Mouse (Mus musculus): Measurements from ENCODE around the gene App. TPM values are rescaled to one million over a fixed set of nuclear protein-coding genes. Genes with fewer than 3 reads are reported as not detected.

The App gene
- polyA plus RNA-seq, 1 experiment from 2014 or later, result 287 TPM

DNA sequence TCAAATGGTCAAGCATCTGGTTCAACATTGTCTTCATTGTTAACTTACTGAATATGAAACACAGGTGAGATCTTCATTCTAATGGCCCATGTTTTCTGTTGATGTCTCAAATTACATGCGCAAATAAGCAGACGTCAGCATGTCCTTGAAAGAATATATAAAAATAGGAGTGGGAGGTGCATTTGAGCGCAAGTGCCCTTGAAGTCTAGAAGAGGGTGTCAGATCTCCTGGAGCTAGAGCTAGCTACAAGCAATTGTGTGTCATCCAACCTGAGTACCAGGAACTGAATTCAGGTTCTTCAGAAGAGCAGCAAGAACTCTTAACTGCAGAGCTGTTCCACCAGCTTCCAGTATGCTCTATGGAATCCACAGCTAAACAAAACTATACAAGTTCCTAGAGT, 72.0 kb downstream of the App start:
- no peak overlapping the region for H3K4me3 ChIP-seq (replicated peaks; ENCODE audit: low read length)
- H3K9me3 ChIP-seq (ENCODE audit: control insufficient read depth, low read length), result no peaks in the 10 kb centered on the region
- no peaks in the 10 kb centered on the region for H3K27me3 ChIP-seq (replicated peaks; ENCODE audit: control insufficient read depth, insufficient read depth, low read length)
- H3K27ac ChIP-seq (ENCODE audit: low read length), result no peak overlapping the region
- H3K4me2 ChIP-seq (ENCODE audit: low read length), result no peak overlapping the region
- ATAC-seq, result no peak
- peaks cover 11% of the 10 kb centered on the region for H3K4me1 ChIP-seq (replicated peaks; ENCODE audit: control insufficient read depth, insufficient read depth, low read length)
- H3K36me3 ChIP-seq (ENCODE audit: control insufficient read depth, insufficient read depth), result peaks cover 8% of the 10 kb centered on the region
- WGBS, result 90% methylated on average over 3 of the region's 3 CpGs
- no peak overlapping the region for H3K9ac ChIP-seq (replicated peaks; ENCODE audit: low read depth, low read length)

DNA sequence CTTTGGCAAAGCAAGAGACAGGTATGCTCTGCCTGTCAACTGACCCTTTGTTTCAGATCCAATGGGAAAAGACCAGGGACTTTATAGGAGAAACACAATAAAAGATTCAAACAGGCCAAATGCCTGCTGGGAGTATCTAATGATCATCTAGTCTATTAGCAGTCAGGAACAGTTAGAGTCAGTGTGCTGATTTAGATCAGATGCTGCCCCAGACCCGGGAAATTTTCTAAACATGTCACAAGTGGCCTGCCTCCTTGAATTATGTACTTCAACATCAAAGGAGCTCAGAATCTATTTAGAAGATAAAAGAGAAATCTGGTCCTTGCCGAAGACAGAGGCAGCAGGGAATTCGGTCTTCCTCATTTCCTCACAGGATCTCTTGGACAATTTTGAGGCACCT, 72.8 kb downstream of the App start:
- no peak overlapping the region for H3K27ac ChIP-seq (ENCODE audit: low read length)
- no peak overlapping the region for H3K9ac ChIP-seq (replicated peaks; ENCODE audit: low read depth, low read length)
- ATAC-seq, result no peak
- H3K27me3 ChIP-seq (replicated peaks; ENCODE audit: control insufficient read depth, insufficient read depth, low read length), result no peaks in the 10 kb centered on the region
- WGBS, result 43% methylated on average over 3 of the region's 3 CpGs
- H3K4me1 ChIP-seq (replicated peaks; ENCODE audit: control insufficient read depth, insufficient read depth, low read length), result peaks cover 13% of the 10 kb centered on the region
- no peak overlapping the region for H3K4me3 ChIP-seq (replicated peaks; ENCODE audit: low read length)
- no peak overlapping the region for H3K4me2 ChIP-seq (ENCODE audit: low read length)
- H3K9me3 ChIP-seq (ENCODE audit: control insufficient read depth, low read length), result no peaks in the 10 kb centered on the region
- peaks cover 8% of the 10 kb centered on the region for H3K36me3 ChIP-seq (ENCODE audit: control insufficient read depth, insufficient read depth)

DNA sequence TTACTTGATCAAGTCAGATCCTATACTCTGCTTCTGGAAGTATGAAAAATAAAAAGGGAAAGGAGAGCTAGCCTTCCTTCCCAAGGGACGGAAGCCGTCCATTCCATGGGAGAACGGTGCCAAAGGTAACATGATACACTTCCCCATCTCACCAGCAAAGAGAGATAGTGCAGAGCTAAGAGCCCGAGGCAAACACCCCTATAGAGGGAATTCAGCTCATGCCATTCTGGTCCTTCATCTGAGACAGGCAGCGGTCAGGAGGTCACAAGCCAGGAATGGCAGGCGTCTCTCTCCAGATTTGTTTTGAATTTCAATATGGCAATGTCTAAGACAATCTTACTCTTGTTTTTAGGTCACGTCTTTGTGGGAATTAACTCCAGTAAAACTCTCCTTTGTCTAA, 74.1 kb downstream of the App start:
- peaks cover 22% of the 10 kb centered on the region for H3K4me1 ChIP-seq (replicated peaks; ENCODE audit: control insufficient read depth, insufficient read depth, low read length)
- 75% methylated on average over 7 of the region's 7 CpGs for WGBS

DNA sequence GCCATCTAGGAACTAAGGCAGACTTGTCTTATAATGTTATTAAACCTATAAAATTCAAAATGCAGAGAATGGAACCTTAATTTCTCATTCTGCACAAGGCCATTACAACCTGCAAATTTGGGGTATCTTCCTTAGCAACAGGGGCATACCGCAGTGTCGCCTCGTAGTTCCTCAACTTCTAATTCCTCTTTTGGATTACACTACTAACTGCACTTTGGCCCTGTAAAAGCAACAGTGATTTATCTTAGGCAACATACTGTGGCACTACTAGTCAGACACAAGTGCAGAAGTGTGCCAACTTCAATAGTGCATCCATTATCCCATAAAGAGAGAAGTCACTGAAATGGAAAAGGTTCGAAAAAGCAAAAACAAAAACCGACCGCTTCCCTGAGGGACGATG, 74.5 kb downstream of the App start:
- no peaks in the 10 kb centered on the region for H3K9me3 ChIP-seq (ENCODE audit: control insufficient read depth, low read length)
- no peaks in the 10 kb centered on the region for H3K27me3 ChIP-seq (replicated peaks; ENCODE audit: control insufficient read depth, insufficient read depth, low read length)
- H3K9ac ChIP-seq (replicated peaks; ENCODE audit: low read depth, low read length), result no peak overlapping the region
- H3K36me3 ChIP-seq (ENCODE audit: control insufficient read depth, insufficient read depth), result peaks cover 8% of the 10 kb centered on the region
- 94% methylated on average over 7 of the region's 7 CpGs for WGBS
- no peak overlapping the region for H3K27ac ChIP-seq (ENCODE audit: low read length)
- H3K4me1 ChIP-seq (replicated peaks; ENCODE audit: control insufficient read depth, insufficient read depth, low read length), result peaks cover 25% of the 10 kb centered on the region
- no peak overlapping the region for H3K4me2 ChIP-seq (ENCODE audit: low read length)
- no peak for ATAC-seq
- H3K4me3 ChIP-seq (replicated peaks; ENCODE audit: low read length), result no peak overlapping the region

More for the DNA sequence above, 74.1 kb downstream of the App start:
- Histone ChIP-seq H3K36me3 (ENCODE audit: control insufficient read depth, insufficient read depth) (peaks cover 8% of the 10 kb centered on the region), H3K9ac (replicated peaks; ENCODE audit: low read depth, low read length) (no peak overlapping the region), H3K27me3 (replicated peaks; ENCODE audit: control insufficient read depth, insufficient read depth, low read length) (no peaks in the 10 kb centered on the region), H3K4me3 (replicated peaks; ENCODE audit: low read length) (no peak overlapping the region), H3K4me2 (ENCODE audit: low read length) (no peak overlapping the region), H3K9me3 (ENCODE audit: control insufficient read depth, low read length) (no peaks in the 10 kb centered on the region), H3K27ac (ENCODE audit: low read length) (no peak overlapping the region)
- ATAC-seq, result no peak

DNA sequence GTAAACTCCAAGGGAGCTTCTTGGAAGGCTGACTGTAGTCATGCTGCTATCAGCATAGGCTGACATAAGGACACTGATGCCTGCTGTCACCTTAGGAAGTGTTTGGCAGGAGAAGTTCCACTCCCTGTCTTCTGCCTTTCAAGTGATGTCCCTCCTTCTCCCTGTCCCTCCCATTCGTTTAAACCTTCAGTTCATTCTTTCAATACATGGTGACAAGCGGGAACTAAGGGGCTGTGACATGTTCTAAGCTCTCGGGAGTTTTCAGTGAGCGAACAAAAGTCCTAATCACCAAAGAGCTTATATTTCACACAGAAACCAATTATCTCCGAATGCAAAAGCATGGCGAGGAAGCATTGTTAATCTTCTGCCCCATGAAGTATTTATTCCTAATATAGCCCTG, 77.2 kb downstream of the App start:
- no peak overlapping the region for H3K9ac ChIP-seq (replicated peaks; ENCODE audit: low read depth, low read length)
- 17% methylated on average over 6 of the region's 6 CpGs for WGBS
- no peak overlapping the region for H3K4me3 ChIP-seq (replicated peaks; ENCODE audit: low read length)
- peaks cover 44% of the 10 kb centered on the region for H3K4me1 ChIP-seq (replicated peaks; ENCODE audit: control insufficient read depth, insufficient read depth, low read length)
- no peaks in the 10 kb centered on the region for H3K27me3 ChIP-seq (replicated peaks; ENCODE audit: control insufficient read depth, insufficient read depth, low read length)
- H3K9me3 ChIP-seq (ENCODE audit: control insufficient read depth, low read length), result no peaks in the 10 kb centered on the region
- no peak for ATAC-seq
- H3K36me3 ChIP-seq (ENCODE audit: control insufficient read depth, insufficient read depth), result no peaks in the 10 kb centered on the region; the same call in 1 of the 2 replicates
- H3K27ac ChIP-seq (ENCODE audit: low read length), result peak overlapping the region; percentile 47
- no peak overlapping the region; the same call in 1 of the 2 replicates for H3K4me2 ChIP-seq (ENCODE audit: low read length)

DNA sequence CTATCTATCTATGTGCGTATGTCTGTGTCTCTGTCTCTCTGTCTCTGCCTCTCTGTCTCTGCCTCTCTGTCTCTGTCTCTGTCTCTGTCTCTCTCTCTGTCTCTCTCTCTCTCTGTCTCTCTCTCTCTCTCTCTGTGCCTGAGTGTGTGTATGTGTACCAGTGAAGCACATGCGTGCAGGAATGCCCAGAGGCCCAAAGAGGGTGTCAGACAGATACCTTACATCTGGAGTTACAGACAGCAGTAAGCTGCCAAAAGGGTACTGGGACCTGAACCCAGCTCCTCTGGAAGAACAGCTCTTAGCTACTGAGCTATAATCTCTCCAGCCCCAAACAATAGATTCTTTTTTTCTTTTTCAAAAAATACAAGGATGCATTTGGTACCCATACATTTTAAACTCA, 77.6 kb downstream of the App start:
- Histone ChIP-seq H3K4me1 (replicated peaks; ENCODE audit: control insufficient read depth, insufficient read depth, low read length) (peaks cover 49% of the 10 kb centered on the region), H3K4me2 (ENCODE audit: low read length) (no peak overlapping the region), H3K9me3 (ENCODE audit: control insufficient read depth, low read length) (no peaks in the 10 kb centered on the region), H3K36me3 (ENCODE audit: control insufficient read depth, insufficient read depth) (no peaks in the 10 kb centered on the region), H3K27ac (ENCODE audit: low read length) (peak overlapping the region; percentile 31; the same call in 1 of the 2 replicates), H3K9ac (replicated peaks; ENCODE audit: low read depth, low read length) (no peak overlapping the region), H3K27me3 (replicated peaks; ENCODE audit: control insufficient read depth, insufficient read depth, low read length) (no peaks in the 10 kb centered on the region), H3K4me3 (replicated peaks; ENCODE audit: low read length) (no peak overlapping the region)
- 86% methylated on average over 2 of the region's 2 CpGs for WGBS
- no peak for ATAC-seq

DNA sequence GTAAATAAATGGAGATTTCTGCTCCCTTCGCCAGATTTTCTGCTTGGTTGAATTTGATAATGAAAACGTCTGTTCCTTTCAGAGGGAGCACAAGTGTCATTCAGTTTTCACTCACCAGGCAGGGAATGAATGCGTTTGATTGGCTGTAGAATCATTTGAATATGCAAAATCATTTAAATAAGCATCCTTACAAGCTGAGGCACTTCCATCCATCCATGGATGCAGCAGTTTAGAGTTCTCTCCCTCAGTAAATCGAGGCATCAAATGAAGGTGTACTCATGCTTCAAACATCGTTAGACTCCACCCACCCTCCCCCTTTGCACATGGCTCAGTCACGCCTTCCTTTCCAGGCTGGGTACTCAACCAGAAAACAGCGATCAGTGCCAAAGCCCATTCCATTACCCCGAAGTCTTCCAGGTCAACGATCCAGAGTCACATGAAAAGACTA, 80.9 kb downstream of the App start:
- peak overlapping the region; percentile 78 for H3K27ac ChIP-seq (ENCODE audit: low read length)
- H3K9me3 ChIP-seq (ENCODE audit: control insufficient read depth, low read length), result no peaks in the 10 kb centered on the region
- no peak overlapping the region; the same call in 1 of the 2 replicates for H3K4me3 ChIP-seq (replicated peaks; ENCODE audit: low read length)
- peak overlapping the region; percentile 40 for H3K4me2 ChIP-seq (ENCODE audit: low read length)
- 7% methylated on average over 9 of the region's 9 CpGs for WGBS
- no peak overlapping the region for H3K9ac ChIP-seq (replicated peaks; ENCODE audit: low read depth, low read length)
- no peaks in the 10 kb centered on the region for H3K27me3 ChIP-seq (replicated peaks; ENCODE audit: control insufficient read depth, insufficient read depth, low read length)
- no peaks in the 10 kb centered on the region for H3K36me3 ChIP-seq (ENCODE audit: control insufficient read depth, insufficient read depth)
- peak; percentile 90 for ATAC-seq
- H3K4me1 ChIP-seq (replicated peaks; ENCODE audit: control insufficient read depth, insufficient read depth, low read length), result peaks cover 71% of the 10 kb centered on the region

DNA sequence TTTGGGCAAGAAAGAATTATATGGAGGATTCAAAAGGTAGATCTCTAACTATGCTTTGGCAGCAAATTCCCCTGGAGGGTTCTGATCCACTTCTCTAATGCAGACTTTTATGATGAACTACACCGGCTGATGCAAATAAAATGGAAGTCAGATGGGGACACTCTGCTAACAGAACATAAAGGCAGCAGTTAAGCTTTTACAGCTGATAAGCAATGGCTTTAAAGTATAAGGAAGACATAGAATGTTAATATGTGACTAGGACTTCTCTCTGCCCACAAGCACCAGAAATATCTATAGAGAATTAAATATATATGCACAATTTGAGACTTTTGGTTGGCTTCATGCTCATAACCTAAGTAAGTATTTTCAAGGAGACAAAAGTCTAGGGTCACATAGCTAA, 81.4 kb downstream of the App start:
- Histone ChIP-seq H3K4me1 (replicated peaks; ENCODE audit: control insufficient read depth, insufficient read depth, low read length) (peaks cover 75% of the 10 kb centered on the region), H3K4me2 (ENCODE audit: low read length) (peak overlapping the region; percentile 20), H3K27ac (ENCODE audit: low read length) (peak overlapping the region; percentile 78), H3K9me3 (ENCODE audit: control insufficient read depth, low read length) (no peaks in the 10 kb centered on the region), H3K36me3 (ENCODE audit: control insufficient read depth, insufficient read depth) (no peaks in the 10 kb centered on the region), H3K27me3 (replicated peaks; ENCODE audit: control insufficient read depth, insufficient read depth, low read length) (no peaks in the 10 kb centered on the region), H3K9ac (replicated peaks; ENCODE audit: low read depth, low read length) (no peak overlapping the region), H3K4me3 (replicated peaks; ENCODE audit: low read length) (no peak overlapping the region)
- WGBS, result 22% methylated on average over 1 of the region's 1 CpGs
- ATAC-seq, result no peak

DNA sequence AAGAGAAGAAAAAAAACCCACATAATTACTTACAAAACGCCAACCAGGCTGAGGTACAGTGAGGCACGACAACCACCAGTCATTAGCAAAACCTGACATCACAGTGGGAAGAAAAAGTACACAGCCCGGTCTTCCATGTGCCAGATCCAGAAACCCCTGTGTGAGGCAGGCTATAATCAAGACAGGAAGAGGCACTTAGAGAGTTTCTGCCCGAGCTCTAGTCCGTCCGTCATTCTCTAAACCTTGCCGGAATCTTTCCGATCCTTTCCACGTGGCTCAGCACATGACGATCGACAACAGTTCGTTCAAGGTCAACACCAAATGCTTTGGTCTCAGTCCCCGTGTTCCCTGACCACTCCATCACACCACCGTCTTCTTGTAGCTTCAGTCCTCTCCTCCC, 82.6 kb downstream of the App start:
- H3K4me1 ChIP-seq (replicated peaks; ENCODE audit: control insufficient read depth, insufficient read depth, low read length), result peaks cover 77% of the 10 kb centered on the region
- H3K4me3 ChIP-seq (replicated peaks; ENCODE audit: low read length), result no peak overlapping the region
- 0 out of 2 replicates have a peak overlapping the region, but pooled peaks have one; percentile 5 for H3K9ac ChIP-seq (replicated peaks; ENCODE audit: low read depth, low read length)
- ATAC-seq, result no peak
- H3K4me2 ChIP-seq (ENCODE audit: low read length), result peak overlapping the region; percentile 12
- no peaks in the 10 kb centered on the region for H3K9me3 ChIP-seq (ENCODE audit: control insufficient read depth, low read length)
- 31% methylated on average over 14 of the region's 14 CpGs for WGBS
- no peaks in the 10 kb centered on the region for H3K27me3 ChIP-seq (replicated peaks; ENCODE audit: control insufficient read depth, insufficient read depth, low read length)
- no peaks in the 10 kb centered on the region for H3K36me3 ChIP-seq (ENCODE audit: control insufficient read depth, insufficient read depth)
- peak overlapping the region; percentile 78 for H3K27ac ChIP-seq (ENCODE audit: low read length)

DNA sequence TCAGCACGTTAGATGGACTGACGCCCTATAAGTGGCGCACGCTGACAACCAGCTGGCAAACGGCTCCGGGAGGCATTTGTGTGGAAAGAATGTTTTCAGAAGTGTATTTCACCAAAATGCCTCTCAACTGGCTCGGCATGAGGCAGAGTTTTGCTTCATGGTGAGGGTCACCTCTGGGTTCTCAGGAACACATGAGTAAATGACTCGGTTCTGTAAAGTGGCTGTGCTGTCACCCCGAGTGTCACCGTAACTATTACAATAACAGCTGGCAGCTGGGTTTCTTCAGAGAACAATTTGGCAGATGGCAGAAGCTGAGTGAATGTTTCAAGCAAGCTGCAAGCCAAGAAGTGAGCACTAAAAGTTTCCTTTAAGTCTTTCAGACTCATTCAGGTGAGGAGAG, 85.4 kb downstream of the App start:
- H3K27me3 ChIP-seq (replicated peaks; ENCODE audit: control insufficient read depth, insufficient read depth, low read length), result no peaks in the 10 kb centered on the region
- no peak overlapping the region for H3K4me3 ChIP-seq (replicated peaks; ENCODE audit: low read length)
- ATAC-seq, result no peak
- H3K36me3 ChIP-seq (ENCODE audit: control insufficient read depth, insufficient read depth), result no peaks in the 10 kb centered on the region
- peaks cover 68% of the 10 kb centered on the region for H3K4me1 ChIP-seq (replicated peaks; ENCODE audit: control insufficient read depth, insufficient read depth, low read length)
- no peak overlapping the region for H3K4me2 ChIP-seq (ENCODE audit: low read length)
- H3K9ac ChIP-seq (replicated peaks; ENCODE audit: low read depth, low read length), result no peak overlapping the region
- no peak overlapping the region for H3K27ac ChIP-seq (ENCODE audit: low read length)
- no peaks in the 10 kb centered on the region for H3K9me3 ChIP-seq (ENCODE audit: control insufficient read depth, low read length)
- 26% methylated on average over 10 of the region's 10 CpGs for WGBS

All from forebrain, embryonic 16.5 days (tissue).